Mouse (Mus musculus): Measurements from ENCODE around the gene Prrt3. TPM values are rescaled to one million over a fixed set of nuclear protein-coding genes. Genes with fewer than 3 reads are reported as not detected.

The Prrt3 gene
- polyA plus RNA-seq, 1 experiment: 46.3 TPM

DNA sequence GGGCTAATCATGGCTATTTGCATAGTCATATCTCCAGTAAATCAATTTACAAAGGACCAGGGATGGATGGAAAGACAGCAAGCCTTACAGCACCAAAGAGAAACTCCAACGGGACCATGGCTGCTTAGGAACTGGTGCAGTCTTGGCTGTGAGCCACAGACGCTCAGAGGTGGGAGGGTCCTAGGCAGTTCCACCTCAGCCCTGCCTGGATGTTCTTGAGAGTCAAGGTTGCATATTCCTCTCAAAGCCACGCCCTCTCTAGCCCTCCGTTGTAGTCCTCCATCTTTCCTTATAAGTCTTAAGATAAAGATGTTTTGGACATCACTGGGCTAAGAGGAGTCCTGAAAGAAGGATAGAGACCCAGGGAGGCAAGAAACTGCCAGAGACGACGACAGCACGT, 37.7 kb downstream of the Prrt3 start:
- no peak overlapping the region for H3K4me3 ChIP-seq (ENCODE audit: insufficient read depth, low read length)
- TF ChIP-seq POLR2A (IDR thresholded peaks at IDR 0.05; ENCODE audit: extremely low read depth, insufficient read depth, low read length): no peak
- no peak for TF ChIP-seq CTCF (IDR thresholded peaks at IDR 0.05; ENCODE audit: extremely low read depth, insufficient read depth, low read length)
- no peaks in the 10 kb centered on the region for H3K4me1 ChIP-seq (ENCODE audit: control insufficient read depth, insufficient read depth, low read length)
- no peak overlapping the region for H3K27ac ChIP-seq (ENCODE audit: insufficient read depth, low read length)

DNA sequence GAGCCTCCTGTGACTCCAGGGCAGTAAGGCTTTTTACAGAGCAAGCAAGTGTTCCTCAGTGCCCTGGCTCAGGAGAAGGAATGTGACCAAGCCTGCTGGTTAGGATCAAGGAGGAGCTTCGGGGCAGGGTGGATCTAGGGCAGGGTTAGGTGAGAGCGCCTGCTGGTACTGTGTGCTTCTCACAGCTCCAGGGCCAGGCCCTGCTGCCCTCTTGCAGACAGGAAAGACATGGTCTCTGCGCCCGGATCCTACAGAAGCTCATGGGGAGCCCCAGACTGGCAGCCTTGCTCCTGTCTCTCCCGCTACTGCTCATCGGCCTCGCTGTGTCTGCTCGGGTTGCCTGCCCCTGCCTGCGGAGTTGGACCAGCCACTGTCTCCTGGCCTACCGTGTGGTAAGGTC, 43.1 kb downstream of the Prrt3 start:
- TF ChIP-seq POLR2A (IDR thresholded peaks at IDR 0.05; ENCODE audit: extremely low read depth, insufficient read depth, low read length) (no peak), CTCF (IDR thresholded peaks at IDR 0.05; ENCODE audit: extremely low read depth, insufficient read depth, low read length) (no peak)
- no peaks in the 10 kb centered on the region for H3K4me1 ChIP-seq (ENCODE audit: control insufficient read depth, insufficient read depth, low read length)
- H3K27ac ChIP-seq (ENCODE audit: insufficient read depth, low read length): no peak overlapping the region
- no peak overlapping the region for H3K4me3 ChIP-seq (ENCODE audit: insufficient read depth, low read length)

- no peaks in the 10 kb centered on the region for H3K4me1 ChIP-seq (ENCODE audit: control insufficient read depth, insufficient read depth, low read length)
- no peak within 1 kb of the TSS for H3K4me3 ChIP-seq (ENCODE audit: insufficient read depth, low read length)
- TF ChIP-seq CTCF (IDR thresholded peaks at IDR 0.05; ENCODE audit: extremely low read depth, insufficient read depth, low read length): no peak
- TF ChIP-seq POLR2A (IDR thresholded peaks at IDR 0.05; ENCODE audit: extremely low read depth, insufficient read depth, low read length): no peak
- H3K27ac ChIP-seq (ENCODE audit: insufficient read depth, low read length): no peak within 1 kb of the TSS
These were observed 43.7 kb downstream of the Prrt3 start, which contains the start of gene Il17re for GRCm38 (mm10) chr6:113457952-113458534. Gene Il17re (plus strand): TSS chr6:113458484.

- H3K27ac ChIP-seq (ENCODE audit: insufficient read depth, low read length): no peak overlapping the region
- TF ChIP-seq CTCF (IDR thresholded peaks at IDR 0.05; ENCODE audit: extremely low read depth, insufficient read depth, low read length): no peak
- TF ChIP-seq POLR2A (IDR thresholded peaks at IDR 0.05; ENCODE audit: extremely low read depth, insufficient read depth, low read length): no peak
- no peaks in the 10 kb centered on the region for H3K4me1 ChIP-seq (ENCODE audit: control insufficient read depth, insufficient read depth, low read length)
- H3K4me3 ChIP-seq (ENCODE audit: insufficient read depth, low read length): no peak overlapping the region
These were observed 46.7 kb downstream of the Prrt3 start for GRCm38 (mm10) chr6:113455007-113455406.

DNA sequence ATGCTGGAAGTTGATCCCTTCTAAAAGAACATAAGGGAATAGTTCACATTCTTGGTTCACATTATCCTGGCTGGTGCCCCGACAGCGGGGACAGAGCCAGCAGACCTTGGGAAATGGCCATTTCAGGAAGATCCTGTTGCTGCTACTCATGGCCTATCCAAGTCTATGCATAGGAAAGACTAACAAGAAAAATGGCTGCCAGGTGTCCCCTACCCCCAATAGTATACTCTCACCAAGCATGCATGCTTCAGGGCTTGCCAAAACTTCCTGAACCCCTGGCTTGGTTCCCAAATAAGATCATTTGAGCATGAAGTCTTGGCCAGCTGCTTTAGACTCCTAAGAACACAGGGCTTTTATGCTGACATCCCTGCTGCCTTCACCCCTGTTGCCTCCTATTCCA, 49.9 kb downstream of the Prrt3 start:
- Histone ChIP-seq H3K27ac (ENCODE audit: insufficient read depth, low read length) (no peak overlapping the region), H3K4me1 (ENCODE audit: control insufficient read depth, insufficient read depth, low read length) (no peaks in the 10 kb centered on the region), H3K4me3 (ENCODE audit: insufficient read depth, low read length) (no peak overlapping the region)
- TF ChIP-seq CTCF (IDR thresholded peaks at IDR 0.05; ENCODE audit: extremely low read depth, insufficient read depth, low read length) (no peak), POLR2A (IDR thresholded peaks at IDR 0.05; ENCODE audit: extremely low read depth, insufficient read depth, low read length) (no peak)

DNA sequence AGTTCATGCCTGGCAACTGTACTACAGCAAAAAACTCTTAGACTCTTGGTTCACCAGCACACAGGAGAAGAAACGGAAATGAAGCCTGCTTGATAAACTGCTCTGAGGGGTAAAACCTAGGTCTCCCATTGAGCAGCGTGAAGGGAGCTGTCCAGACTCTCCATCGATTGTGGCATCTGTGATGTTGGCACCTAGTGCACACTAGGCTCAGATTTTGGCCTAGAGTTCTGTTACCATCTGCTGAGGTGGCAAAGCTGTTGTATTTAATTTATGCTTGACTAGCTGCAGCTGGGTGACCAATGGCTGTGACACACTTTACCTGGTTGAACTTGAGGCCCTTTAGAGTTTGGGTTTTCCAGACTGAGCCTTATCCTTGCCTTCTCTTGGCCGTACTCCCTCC, 54.1 kb downstream of the Prrt3 start:
- Histone ChIP-seq H3K4me1 (ENCODE audit: control insufficient read depth, insufficient read depth, low read length) (peaks cover 2% of the 10 kb centered on the region; the same call in 1 of the 2 replicates), H3K27ac (ENCODE audit: insufficient read depth, low read length) (no peak overlapping the region), H3K4me3 (ENCODE audit: insufficient read depth, low read length) (no peak overlapping the region)
- TF ChIP-seq CTCF (IDR thresholded peaks at IDR 0.05; ENCODE audit: extremely low read depth, insufficient read depth, low read length) (no peak), POLR2A (IDR thresholded peaks at IDR 0.05; ENCODE audit: extremely low read depth, insufficient read depth, low read length) (no peak)

DNA sequence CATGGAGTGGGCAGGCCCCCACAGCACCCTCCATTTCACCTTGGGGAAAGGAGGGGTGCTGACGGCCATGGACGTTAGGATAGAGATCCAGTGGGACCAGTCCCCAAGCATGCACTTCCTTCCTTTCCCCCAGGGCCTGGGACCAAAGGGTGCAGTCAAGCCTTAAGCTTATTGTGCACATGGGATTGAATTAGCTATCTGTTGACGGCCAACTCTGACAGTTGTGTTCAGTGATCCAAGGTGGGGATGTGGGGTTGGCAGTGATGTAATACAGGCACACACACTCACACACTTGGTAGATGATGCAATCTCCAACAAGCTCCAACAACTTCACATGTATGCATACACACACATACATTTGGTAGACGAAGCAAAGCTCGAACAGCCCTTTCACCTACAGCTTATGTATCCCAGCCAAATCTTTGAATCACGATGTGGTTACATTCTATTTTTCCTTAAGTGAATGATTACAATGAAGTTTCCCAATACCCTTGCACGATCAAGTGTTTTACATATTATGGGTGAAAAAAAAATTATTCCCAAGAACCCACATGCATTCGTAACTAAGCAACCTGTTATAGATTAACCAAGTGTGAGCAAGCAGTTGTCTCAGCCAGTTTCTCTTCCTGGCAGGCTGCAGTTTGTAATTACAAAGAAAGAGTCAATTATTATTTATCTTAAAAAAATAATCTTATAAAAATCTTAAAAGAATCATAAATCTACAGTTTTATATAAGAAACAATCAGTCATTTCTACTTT, 57.3 kb downstream of the Prrt3 start:
- Histone ChIP-seq H3K4me3 (ENCODE audit: insufficient read depth, low read length) (no peak overlapping the region), H3K4me1 (ENCODE audit: control insufficient read depth, insufficient read depth, low read length) (peaks cover 2% of the 10 kb centered on the region; the same call in 1 of the 2 replicates), H3K27ac (ENCODE audit: insufficient read depth, low read length) (no peak overlapping the region)
- TF ChIP-seq POLR2A (IDR thresholded peaks at IDR 0.05; ENCODE audit: extremely low read depth, insufficient read depth, low read length) (no peak), CTCF (IDR thresholded peaks at IDR 0.05; ENCODE audit: extremely low read depth, insufficient read depth, low read length) (no peak)

Other genes with a start within 250 kb of the Prrt3 start
- gene Cpne9, start 219.6 kb downstream of the Prrt3 start, polyA plus RNA-seq (2012; rRNA removed): 136 and 163 TPM in 2 replicates
- 24.2 and 26.6 TPM in 2 replicates for gene Brpf1, start 194.8 kb downstream of the Prrt3 start, polyA plus RNA-seq (2012; rRNA removed)
- 13.7 and 14.3 TPM in 2 replicates for gene Ogg1, start 175.0 kb downstream of the Prrt3 start, polyA plus RNA-seq (2012; rRNA removed)
- 119 and 123 TPM in 2 replicates for gene Camk1, start 157.9 kb downstream of the Prrt3 start, polyA plus RNA-seq (2012; rRNA removed)
- 57.1 and 57.3 TPM in 2 replicates for gene Tada3, start 124.0 kb downstream of the Prrt3 start, polyA plus RNA-seq (2012; rRNA removed)
- gene Arpc4, start 123.8 kb downstream of the Prrt3 start, polyA plus RNA-seq (2012; rRNA removed): 156 and 177 TPM in 2 replicates
- 22.4 and 26.0 TPM in 2 replicates for gene Ttll3, start 112.7 kb downstream of the Prrt3 start, polyA plus RNA-seq (2012; rRNA removed)
- gene Rpusd3, start 82.6 kb downstream of the Prrt3 start, polyA plus RNA-seq (2012; rRNA removed): 37.0 and 38.6 TPM in 2 replicates
- gene Cidec, start 66.2 kb downstream of the Prrt3 start, polyA plus RNA-seq (2012; rRNA removed): not detected in 2 replicates
- 51.8 and 54.0 TPM in 2 replicates for gene Jagn1, start 59.4 kb downstream of the Prrt3 start, polyA plus RNA-seq (2012; rRNA removed)
- 0.42 and 0.75 TPM in 2 replicates for gene Il17re, start 43.4 kb downstream of the Prrt3 start, polyA plus RNA-seq (2012; rRNA removed)
- 6.9 and 7.3 TPM in 2 replicates for gene Il17rc, start 30.5 kb downstream of the Prrt3 start, polyA plus RNA-seq (2012; rRNA removed)
- gene Creld1, start 18.6 kb downstream of the Prrt3 start, polyA plus RNA-seq (2012; rRNA removed): 60.2 and 62.8 TPM in 2 replicates
- gene Emc3, start 29.7 kb upstream of the Prrt3 start, polyA plus RNA-seq (2012; rRNA removed): 90.0 and 95.2 TPM in 2 replicates
- 4.2 and 4.3 TPM in 2 replicates for gene Fancd2, start 29.8 kb upstream of the Prrt3 start, polyA plus RNA-seq (2012; rRNA removed)
- 0.19 and 0.21 TPM in 2 replicates for gene Fancd2os, start 98.8 kb upstream of the Prrt3 start, polyA plus RNA-seq (2012; rRNA removed)
- 425 and 442 TPM in 2 replicates for gene Brk1, start 102.8 kb upstream of the Prrt3 start, polyA plus RNA-seq (2012; rRNA removed)
- 55.1 and 67.8 TPM in 2 replicates for gene Vhl, start 122.0 kb upstream of the Prrt3 start, polyA plus RNA-seq (2012; rRNA removed)
- 23.7 and 24.7 TPM in 2 replicates for gene Irak2, start 136.5 kb upstream of the Prrt3 start, polyA plus RNA-seq (2012; rRNA removed)
- 28.4 and 28.8 TPM in 2 replicates for gene Tatdn2, start 195.1 kb upstream of the Prrt3 start, polyA plus RNA-seq (2012; rRNA removed)
- 0.15 and 0.40 TPM in 2 replicates for gene Ghrl, start 217.9 kb upstream of the Prrt3 start, polyA plus RNA-seq (2012; rRNA removed)
- gene Sec13, start 238.8 kb upstream of the Prrt3 start, polyA plus RNA-seq (2012; rRNA removed): 105 TPM in 2 replicates